Mouse (Mus musculus): ENCODE measurements around the gene Ahcyl2.
"Not testable (repeated sequence)": the region's sequence is repeated elsewhere in the genome, so short reads cannot be mapped to it uniquely, and the experiment has no call there.

The Ahcyl2 gene

GRCm38 (mm10) chr6:29767813-29768660 is at the start of gene Ahcyl2:
TSS of gene Ahcyl2 (plus strand) at chr6:29768011.
- DNase-seq (ENCODE audit: low spot score in 2 of 2): peak; percentile 91 to 95

- DNase-seq (ENCODE audit: low spot score in 2 of 2): peak; percentile 40 to 74
These were observed 48.9 kb upstream of the Ahcyl2 start for GRCm38 (mm10) chr6:29718894-29719329.

GRCm38 (mm10) chr6:29721890-29722289 is 45.9 kb upstream of the Ahcyl2 start:
- DNase-seq (ENCODE audit: low spot score in 2 of 2): no peak

- DNase-seq (ENCODE audit: low spot score in 2 of 2): no peak
These were observed 41.1 kb upstream of the Ahcyl2 start for GRCm38 (mm10) chr6:29726576-29727200.

GRCm38 (mm10) chr6:29728035-29728434 is 39.8 kb upstream of the Ahcyl2 start:
- DNase-seq (ENCODE audit: low spot score in 2 of 2): no peak

- no peak for DNase-seq (ENCODE audit: low spot score in 2 of 2)
These were observed 38.3 kb upstream of the Ahcyl2 start for GRCm38 (mm10) chr6:29729491-29729890.

- no peak for DNase-seq (ENCODE audit: low spot score in 2 of 2)
These were observed 32.5 kb upstream of the Ahcyl2 start, which contains the start of gene Smo for GRCm38 (mm10) chr6:29735336-29735688. TSS of gene Smo (plus strand) at chr6:29735503.

- no peak for DNase-seq (ENCODE audit: low spot score in 2 of 2)
These were observed 31.9 kb upstream of the Ahcyl2 start for GRCm38 (mm10) chr6:29735689-29736451.

- no peak for DNase-seq (ENCODE audit: low spot score in 2 of 2)
These were observed 31.0 kb upstream of the Ahcyl2 start for GRCm38 (mm10) chr6:29736610-29737458.

- peak in 1 of 2 experiments; percentile 53 for DNase-seq (ENCODE audit: low spot score in 2 of 2)
These were observed 16.2 kb upstream of the Ahcyl2 start for GRCm38 (mm10) chr6:29751466-29752152.

- no peak for DNase-seq (ENCODE audit: low spot score in 2 of 2)
These were observed 14.5 kb upstream of the Ahcyl2 start for GRCm38 (mm10) chr6:29753336-29753735.

GRCm38 (mm10) chr6:29756001-29756400 is 11.8 kb upstream of the Ahcyl2 start:
- DNase-seq (ENCODE audit: low spot score in 2 of 2): peak in 1 of 2 experiments; percentile 55

GRCm38 (mm10) chr6:29756476-29756875 is 11.3 kb upstream of the Ahcyl2 start:
- DNase-seq (ENCODE audit: low spot score in 2 of 2): no peak

- peak in 1 of 2 experiments; percentile 72 for DNase-seq (ENCODE audit: low spot score in 2 of 2)
These were observed 9.4 kb upstream of the Ahcyl2 start for GRCm38 (mm10) chr6:29758417-29758816.

- DNase-seq (ENCODE audit: low spot score in 2 of 2): no peak
These were observed 8.7 kb upstream of the Ahcyl2 start for GRCm38 (mm10) chr6:29759012-29759679.

- not testable (repeated sequence) for DNase-seq (ENCODE audit: low spot score in 2 of 2)
These were observed 7.4 kb upstream of the Ahcyl2 start for GRCm38 (mm10) chr6:29760397-29760796.

GRCm38 (mm10) chr6:29761282-29761681 is 6.5 kb upstream of the Ahcyl2 start:
- no peak for DNase-seq (ENCODE audit: low spot score in 2 of 2)

GRCm38 (mm10) chr6:29762524-29762923 is 5.3 kb upstream of the Ahcyl2 start:
- no peak for DNase-seq (ENCODE audit: low spot score in 2 of 2)

GRCm38 (mm10) chr6:29766874-29767273 is 937 bp upstream of the Ahcyl2 start:
- DNase-seq (ENCODE audit: low spot score in 2 of 2): no peak

- no peak for DNase-seq (ENCODE audit: low spot score in 2 of 2)
These were observed 1.1 kb downstream of the Ahcyl2 start for GRCm38 (mm10) chr6:29768791-29769441.
